Mouse (Mus musculus) thymus, postnatal 10 days (tissue): ENCODE data around the gene H2-T24.
"Not testable (repeated sequence)": the region's sequence is repeated elsewhere in the genome, so short reads cannot be mapped to it uniquely, and the experiment has no call there.

Experiments used
- DNase-seq, 2 experiments: peaks; one replicate each; pipeline ENCODE4 v3.0.0; 2021; ENCODE audit warnings: low spot score in 2 of 2

H2-T24 gene

GRCm38 (mm10) chr17:36023710-36024654 lies 3.6 kb upstream of the H2-T24 start:
- no peak for DNase-seq

DNA sequence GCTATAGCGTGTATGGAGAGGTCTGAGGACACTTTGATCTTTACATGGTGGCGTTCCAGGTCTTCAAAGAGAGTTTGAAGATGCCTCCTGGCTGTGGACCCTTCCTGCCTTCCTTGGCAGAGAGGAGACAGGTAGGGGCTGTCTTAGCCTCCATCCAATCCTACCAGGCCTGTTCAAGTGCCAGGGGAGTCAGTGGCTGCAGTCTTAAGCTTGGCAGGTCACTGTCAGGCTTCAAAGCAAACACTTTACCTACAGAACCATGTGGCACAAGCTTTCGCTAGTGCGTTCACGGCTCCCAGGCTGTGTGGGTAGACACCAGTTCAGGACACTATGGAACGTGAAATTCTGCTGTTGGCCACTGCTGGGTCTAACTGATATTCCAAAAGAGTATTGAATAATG lies 2.6 kb upstream of the H2-T24 start:
- no peak for DNase-seq

- no peak for DNase-seq
Observed at GRCm38 (mm10) chr17:36022098-36022497, 1.7 kb upstream of the H2-T24 start.

- DNase-seq: no peak
Observed at GRCm38 (mm10) chr17:36021309-36021708, 949 bp upstream of the H2-T24 start.

DNA sequence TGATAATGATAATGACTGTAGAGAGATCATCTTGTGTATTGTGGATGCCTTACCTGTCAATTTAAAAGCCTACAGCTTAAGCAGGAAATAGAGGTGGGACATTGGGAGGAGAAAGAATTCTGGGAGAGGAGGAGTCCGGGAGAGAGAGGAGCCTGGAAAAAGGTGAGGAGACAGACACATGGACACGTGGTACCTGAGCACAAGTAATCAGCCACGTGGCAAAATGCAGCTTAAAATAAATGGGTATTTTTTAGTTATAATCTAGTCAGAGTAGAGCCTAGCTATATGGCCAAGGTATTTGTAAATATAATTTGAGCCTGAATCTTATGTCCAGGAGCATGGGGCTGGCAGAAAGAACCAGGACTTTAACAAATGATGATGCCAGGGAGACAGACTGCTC lies 841 bp downstream of the H2-T24 start:
- DNase-seq: no peak

GRCm38 (mm10) chr17:36018979-36019378 lies 1.4 kb downstream of the H2-T24 start:
- no peak for DNase-seq

DNA sequence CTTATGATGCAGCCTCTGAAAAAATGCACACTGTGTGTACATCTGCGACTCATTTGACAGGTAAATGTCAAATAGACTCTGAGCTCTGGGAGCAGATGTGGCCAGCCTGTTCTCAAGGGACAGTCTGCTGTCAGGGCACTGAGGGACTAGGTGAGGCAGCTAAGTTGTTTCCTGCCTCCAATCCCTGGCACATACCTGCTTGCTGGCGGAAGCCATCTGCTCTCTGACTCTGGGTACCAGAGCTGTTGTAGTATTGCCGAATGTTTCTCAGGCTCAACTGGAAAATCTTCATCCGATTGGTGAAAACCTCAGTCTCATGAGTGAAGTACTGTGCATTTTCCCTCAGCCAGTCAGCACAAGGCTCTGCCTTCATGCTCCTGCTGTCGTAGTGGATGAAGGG lies 3.3 kb downstream of the H2-T24 start:
- no peak for DNase-seq

DNA sequence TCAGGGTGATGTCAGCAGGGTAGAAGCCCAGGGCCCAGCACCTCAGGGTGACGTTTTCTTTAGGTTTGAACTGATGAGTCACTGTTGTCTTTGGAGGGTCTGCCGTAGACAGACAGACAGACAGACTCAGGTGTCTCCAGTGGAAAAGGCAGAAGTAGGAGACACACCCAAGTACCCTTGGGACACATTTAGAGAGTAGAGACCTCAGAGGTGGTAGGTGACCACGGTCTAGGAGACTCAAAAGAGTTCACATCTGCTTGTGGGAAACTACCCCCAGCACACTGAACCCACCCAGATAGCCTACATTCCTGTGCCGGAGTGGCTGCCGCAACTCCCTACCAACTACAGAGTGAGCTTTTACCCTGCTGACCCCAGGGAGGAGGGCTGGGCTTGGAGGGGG lies 5.4 kb downstream of the H2-T24 start:
- DNase-seq: no peak

GRCm38 (mm10) chr17:36004409-36004808 lies 16.0 kb downstream of the H2-T24 start:
- not testable (repeated sequence) for DNase-seq

DNA sequence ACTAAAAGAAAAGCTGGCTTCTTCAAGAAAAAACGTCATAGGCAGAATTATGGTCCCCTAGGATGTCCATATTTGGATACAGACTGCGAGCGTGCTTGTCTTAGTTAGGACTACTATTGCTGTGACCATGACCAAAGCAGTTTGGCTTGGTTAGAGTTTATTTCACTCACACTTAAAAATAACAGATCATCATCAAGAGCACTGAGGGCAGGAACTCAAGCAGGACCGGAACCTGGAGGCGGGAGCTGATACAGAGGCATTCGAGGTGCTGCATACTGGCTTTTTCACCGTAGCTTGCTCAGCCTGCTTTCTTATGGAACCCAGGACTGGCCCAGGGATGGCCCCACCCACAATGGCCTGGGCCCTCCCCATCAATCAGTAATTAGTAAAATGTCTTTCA lies 17.0 kb downstream of the H2-T24 start:
- no peak for DNase-seq

DNA sequence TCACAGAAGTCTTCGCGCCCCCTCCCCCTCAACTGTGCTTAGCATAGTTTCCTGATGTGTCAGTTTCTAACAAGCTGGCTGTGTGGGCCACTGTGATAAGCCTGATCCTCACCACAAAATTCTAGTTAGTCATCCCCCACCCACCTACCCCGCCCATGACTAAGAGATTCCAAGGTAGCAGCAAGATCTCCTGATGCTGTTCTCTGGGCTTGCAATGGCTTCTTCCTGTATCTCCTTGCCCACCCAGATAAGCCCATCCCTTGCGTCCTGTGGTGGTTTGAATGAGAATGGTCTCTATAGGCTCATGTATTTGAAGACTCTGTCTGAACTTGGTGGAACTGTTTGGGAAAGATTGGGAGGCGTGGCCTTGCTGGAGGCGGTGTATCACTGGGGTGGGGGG lies 18.4 kb downstream of the H2-T24 start:
- no peak for DNase-seq

DNA sequence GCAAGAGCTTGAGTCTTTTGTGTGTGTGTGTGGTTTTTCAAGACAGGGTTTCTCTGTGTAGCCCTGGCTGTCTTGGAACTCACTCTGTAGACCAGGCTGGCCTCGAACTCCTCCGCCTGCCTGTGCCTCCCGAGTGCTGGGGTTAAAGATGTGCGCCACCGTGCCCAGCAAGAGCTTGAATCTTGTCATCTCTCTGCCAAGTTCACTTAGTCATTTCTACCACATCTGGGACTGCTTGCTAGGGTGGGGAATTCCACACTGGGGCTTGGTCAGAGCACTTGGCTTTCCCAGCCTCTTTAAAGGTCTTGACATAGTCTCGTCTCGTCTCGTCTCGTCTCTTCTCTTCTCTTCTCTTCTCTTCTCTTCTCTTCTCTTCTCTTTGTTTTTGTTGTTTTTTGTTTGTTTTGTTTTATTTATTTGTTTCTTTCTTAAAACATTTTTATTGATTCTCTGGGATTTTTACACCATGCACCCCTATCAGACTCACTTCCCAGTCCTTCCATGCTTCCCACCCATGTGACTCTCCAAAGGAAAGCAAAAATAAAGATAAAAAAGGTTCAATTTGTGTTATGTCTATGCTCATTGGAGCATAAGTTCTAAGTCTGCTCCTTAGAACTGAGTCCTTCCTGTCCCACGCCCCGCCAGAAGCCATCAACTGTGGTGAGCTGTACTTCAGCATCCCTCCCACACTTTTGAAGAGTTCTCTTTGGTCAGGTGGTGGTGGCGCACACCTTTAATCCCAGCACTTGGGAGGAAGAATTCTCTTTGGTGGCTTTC lies 19.1 kb downstream of the H2-T24 start:
- DNase-seq: no peak

DNA sequence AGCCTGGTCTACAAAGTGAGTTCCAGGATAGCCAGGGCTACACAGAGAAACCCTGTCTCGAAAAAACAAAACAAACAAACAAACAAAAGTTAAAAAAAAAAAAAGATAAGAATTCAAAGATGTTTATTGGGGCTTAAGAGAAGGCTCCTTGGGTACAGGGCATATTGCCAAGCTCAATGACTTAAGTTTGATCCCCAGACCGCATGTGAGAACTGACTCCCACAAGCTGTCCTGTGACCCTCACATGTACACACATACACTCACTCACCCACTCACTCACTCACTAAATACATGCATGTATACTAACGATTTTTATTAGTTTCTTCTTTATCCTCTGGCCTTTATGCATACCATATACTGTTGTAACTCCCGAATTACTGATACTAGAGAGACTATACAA lies 20.0 kb downstream of the H2-T24 start:
- no peak for DNase-seq

GRCm38 (mm10) chr17:35999356-35999755 lies 21.0 kb downstream of the H2-T24 start:
- peak; percentile 81 to 84 for DNase-seq

- DNase-seq: peak in 1 of 2 experiments; percentile 34
Observed at GRCm38 (mm10) chr17:35998545-35999305, 21.6 kb downstream of the H2-T24 start.

DNA sequence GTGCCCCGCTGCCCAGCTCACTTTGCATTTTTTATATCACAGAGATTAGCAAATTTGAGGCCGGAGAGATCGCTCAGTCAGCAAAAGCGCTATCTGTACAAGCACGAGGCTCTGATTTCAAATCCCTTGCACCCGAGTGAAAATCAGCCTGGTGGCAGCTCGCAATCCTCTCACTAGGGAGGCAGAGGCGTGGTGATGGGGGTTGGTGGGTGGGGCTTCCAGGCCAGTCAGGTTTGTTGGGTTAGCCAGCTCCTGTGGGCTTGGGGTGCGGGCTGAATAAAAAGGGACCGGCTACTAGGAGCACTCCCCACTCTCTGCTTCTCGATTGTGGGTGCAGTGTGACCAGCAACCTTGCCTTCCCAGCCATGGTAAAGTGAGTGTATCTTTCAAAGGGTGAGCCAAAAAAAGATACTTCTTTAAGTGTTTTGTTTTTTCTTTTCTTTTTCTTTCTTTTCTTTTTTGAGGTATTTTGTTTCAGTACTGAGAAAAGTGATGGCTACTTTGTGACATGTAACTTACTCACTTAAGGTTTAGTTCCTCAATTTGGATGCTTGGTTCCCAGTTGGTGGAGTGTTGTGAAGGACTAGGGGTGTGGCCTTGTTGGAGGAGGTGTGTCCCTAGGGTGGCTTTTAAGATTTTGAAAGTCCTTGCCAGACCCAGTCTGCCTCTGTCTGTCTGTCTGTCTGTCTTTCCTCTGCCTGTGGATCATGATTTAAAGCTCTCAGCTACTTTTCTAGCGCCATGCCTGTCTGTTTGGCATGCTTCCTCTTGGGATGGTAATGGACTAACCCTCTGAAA lies 22.4 kb downstream of the H2-T24 start:
- peak; percentile 39 to 50 for DNase-seq

DNA sequence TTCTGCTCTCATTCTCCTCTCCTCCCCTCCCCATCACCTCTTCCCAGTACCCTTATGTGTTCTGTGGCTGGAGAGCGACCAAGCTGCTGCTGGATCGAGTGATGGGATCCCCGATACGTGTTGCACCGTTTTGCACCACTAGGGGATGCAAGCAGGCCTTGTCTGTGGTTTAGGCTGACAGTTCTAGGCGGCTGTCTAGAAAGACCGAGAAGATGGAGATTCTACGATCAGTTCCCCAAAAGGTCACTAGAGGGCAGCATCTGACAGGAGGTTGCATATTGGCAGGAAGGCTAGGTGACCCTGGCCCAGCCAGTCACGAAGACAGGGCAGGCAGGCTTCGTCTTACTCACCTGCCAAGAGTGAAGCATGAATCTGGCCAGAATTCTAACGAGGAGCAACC lies 23.4 kb downstream of the H2-T24 start:
- DNase-seq: peak; percentile 98 to 100

DNA sequence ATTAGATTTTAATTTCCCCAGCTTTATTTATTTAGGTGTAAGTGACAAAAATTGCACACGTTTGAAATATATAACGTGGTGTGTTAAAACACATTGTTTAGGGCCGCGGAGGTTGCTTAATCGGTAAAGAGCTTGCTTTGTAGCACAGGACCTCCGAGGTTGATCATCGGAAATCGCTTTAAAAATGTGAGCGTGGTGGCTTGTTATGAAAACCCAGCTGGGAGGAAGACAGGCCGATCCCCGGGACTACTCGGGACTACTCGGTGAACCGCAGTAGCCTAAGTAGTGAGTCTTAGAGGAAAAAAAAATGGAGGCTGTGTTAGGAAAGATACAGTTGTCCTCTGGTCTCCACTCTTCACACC lies 25.5 kb downstream of the H2-T24 start:
- no peak for DNase-seq

GRCm38 (mm10) chr17:35994175-35994878 lies 26.0 kb downstream of the H2-T24 start:
- DNase-seq: peak; percentile 67 to 71

GRCm38 (mm10) chr17:35993675-35994074 lies 26.7 kb downstream of the H2-T24 start:
- peak; percentile 60 to 88 for DNase-seq

DNA sequence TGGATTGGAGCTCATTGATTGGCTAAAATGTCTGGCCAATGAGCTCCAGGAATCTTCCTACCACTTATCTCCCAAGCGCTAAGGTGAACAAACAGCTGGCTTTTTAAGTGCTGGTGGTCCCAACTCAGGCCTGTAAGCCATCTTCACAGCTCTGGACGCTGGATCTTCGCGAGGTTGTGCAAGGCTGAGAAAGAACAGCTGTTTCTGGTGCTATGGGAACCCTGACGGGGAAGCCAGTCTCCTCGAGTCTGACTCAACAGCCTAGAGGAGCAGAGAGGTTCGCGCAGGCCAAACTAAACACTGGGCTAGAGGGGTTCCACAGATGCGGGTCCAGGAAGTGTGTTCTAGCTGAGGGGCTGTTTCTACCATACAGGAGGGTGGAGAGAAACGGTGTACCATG lies 28.6 kb downstream of the H2-T24 start:
- no peak for DNase-seq
